Mouse (Mus musculus): ENCODE measurements at regions not wholly inside any gene's neighbourhood (a gene's known extent, or its start where the extent isn't known, plus 50 kb on each side); places are given as distances from the start of the nearest gene placed in this dataset.

DNA sequence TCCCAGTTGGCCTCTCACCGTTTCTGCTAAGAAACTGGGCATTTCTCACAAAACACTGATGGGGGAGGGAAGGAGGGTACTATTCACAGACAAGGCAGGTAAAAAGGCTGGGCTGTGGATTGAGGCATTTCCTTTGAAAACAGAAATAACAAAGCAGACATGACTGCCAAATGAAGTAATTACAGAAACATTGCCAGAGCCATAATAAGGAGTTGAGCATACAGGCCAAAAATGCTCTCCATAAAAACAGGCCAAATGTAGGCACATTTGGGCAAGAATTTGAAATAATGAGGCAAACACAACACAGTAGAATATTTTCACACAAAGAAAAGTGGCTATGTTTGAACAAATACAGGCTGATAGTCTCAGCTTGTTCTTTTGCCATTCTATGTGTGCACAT lies 491.9 kb upstream of the Cdh4 start:
- DNase-seq = no peak

DNA sequence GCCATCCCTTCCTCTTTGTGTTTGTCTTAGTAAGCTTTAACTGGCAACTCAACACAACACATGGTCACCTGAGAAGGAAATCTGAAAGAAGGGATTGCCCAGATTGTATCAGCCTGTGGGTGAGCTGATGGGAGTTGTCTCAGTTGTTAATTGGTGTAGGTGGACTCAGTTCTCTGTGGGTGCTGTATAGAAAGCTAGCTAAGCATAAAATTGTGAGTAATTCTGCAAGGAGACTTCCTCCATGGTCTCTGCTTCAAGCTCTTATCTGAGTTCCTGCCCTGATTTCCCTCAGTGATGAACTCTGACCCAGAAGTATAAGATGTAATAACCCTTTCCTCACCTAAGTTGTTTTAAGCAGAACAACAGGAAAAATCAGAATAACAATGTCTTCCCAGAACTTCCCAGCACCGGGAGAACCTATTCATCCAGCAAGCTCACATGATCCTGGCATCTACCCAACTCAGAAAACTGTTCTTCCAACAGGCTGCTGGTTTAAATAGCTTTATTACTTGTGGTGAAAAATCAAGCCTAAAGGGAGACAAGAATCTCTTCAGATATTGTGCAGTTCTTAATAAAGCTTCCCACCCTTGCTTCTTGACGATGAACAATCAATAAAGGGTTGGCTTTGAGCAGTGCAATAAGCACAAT lies 487.7 kb upstream of the Cdh4 start:
- no peak for DNase-seq

DNA sequence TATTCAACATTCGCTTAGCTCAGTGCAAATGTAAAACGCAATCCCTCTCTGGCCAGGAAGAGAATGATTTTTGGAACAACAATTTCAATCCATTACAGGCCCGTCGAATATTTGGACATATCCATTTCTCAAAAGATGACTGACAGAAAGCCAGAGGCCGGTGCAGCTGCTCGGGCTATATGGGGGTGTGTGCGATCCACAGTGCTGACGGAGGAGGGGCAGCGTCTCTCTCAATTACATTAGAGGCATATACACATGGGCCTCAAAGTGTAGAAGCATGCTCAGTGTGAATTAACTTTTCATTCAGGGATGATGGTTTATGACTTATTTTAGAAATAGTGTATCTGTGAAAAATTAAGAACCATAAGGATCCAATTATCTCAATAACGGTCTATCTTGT lies 483.4 kb upstream of the Cdh4 start:
- DNase-seq = no peak

DNA sequence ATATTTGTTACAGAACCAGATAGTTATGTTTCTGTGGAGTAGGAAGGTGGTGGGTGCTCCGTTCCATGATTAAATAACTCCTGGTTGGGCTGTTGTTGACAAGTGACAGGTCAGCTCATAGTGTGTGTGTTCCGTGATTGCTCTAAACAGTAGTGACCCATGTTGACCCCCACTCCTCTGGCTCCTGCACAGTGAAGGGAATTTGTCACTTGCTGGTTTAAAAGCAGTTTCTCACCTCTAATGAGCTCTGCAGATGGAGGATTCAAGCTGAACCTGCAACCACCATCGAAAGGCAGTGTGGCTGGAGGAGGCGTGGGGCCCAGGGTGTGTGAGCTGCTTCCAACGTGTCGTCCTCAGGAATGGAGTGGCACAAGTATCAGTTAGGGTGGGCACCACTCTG lies 482.6 kb upstream of the Cdh4 start:
- DNase-seq = no peak

DNA sequence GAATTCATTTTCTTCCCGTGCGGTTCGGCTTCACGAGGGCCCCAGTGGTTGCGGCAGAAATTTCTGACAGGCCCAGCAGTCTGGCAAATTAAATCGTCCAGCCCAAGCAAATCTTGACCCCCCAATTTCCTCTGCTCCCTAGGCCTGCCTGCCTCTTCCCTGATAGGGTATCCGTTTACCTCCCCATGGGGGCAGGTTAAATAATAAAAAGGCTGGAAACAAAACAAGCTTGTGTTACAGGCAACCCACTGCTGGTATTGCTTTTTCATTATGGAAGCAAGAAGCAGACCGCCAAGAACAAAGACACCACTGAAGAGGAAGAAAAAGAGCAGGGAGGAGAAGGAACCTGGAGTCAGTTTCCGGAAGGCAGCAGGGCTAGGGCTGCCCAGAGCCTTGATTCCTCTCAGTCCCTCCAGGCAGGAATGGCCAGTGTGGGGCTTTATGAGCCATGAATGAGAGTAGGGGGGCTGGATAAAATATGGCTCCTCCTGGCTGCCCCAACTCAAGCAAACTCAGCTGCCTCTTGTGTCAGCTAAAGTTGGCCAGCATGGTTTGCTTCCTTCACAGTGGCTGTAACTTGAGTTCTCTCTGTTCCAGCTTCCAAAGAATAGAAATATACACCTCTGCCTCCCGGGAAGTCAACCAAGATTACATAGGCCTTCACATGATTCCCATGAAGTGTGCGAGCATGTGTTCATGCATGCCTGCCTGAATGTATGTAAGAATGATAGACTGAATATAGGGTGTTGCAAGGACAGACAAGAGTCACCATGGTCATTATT lies 474.5 kb upstream of the Cdh4 start:
- no peak for DNase-seq

DNA sequence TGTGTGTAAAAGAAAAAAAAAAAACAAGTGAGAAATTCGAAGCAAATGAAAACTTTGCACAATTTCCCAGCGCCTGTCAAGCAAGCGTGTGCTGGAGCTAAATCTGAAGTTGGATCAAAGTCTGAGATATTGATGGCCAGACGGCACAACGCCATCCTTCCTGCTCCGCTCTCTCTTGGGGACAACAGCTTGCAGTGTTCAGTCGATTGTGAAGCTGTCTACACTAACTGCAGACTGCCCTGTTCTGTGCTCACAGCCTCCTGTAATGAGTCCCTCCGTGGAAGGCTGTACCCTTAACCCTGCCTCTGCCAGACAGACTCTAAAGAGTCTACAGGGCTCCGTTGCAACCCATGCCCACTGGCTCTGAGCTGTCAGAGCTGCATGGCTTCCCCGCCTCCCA lies 472.5 kb upstream of the Cdh4 start:
- DNase-seq = no peak

DNA sequence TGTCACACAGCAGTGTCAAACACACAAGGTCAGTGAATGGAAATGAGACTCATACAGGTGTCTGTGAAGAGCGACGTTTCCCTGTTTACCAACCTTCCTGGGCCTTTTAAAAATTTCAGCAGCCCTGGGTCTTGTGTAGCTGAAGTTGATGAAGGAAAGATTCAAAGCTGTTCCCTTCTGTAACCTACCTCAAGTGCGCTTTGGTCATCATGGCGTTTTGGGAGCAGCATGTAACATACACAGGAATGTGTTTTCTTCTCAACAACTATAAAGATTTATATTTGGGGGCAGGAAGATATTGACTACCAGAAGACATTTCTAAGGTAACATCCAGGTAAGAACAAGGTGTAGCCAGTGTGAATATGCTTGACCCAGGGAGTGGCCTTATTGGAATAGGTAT lies 466.9 kb upstream of the Cdh4 start:
- no peak for DNase-seq

DNA sequence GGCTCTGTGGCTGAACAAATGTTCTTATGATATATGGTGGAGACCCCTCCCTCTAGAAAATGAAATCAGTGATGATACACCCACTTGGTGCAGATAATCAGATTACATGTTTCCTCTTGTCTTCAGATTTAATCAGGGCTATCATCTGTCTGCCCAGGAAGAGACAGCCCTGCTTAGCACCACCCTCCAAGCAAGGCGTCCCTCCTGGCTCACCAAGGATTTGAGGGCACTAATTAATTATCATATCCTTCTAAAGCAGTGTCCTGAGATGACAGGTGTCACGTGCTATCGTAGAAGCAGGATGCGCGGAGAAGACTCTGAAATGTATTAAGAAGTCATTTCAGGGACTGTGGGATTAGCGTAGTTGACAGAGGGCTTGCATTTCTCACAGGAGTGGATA lies 466.2 kb upstream of the Cdh4 start:
- DNase-seq = no peak

DNA sequence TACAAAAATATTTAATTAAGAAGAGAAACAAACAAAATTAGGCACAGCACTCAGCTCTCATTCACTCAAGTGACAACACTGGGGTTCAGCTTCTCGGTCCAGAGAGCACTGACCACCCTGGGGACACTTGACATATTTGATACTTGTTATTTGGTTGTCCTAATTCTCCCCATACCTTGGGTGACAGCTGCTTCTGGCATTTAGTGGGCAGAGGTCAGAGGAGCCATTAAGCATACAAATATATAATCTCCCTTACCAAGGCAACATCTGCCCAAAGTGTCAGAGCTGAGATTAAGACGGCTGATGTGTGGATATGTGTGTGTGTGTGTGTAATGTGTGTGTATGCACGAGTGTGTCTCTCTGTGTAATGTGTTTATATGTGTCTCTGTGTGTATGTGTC lies 465.7 kb upstream of the Cdh4 start:
- DNase-seq = no peak

DNA sequence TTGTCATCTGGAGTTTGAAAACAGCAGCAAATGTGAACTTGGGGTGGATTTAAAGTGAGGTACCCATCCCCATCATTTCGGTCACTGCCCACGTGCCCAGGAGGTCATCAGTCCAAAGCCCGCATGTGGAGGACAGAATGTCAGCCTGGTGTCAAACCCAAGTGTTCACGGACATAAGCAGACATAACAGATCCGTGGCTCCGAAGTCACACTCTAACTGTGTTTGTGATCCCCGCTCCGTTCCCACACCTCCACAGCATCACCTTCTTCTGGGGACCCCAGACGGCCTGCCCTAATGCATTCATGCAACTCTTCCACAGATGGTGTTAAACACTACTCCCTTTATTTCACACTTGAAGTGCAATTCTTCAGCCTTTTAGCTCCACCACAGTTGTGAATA lies 462.8 kb upstream of the Cdh4 start:
- DNase-seq = no peak

DNA sequence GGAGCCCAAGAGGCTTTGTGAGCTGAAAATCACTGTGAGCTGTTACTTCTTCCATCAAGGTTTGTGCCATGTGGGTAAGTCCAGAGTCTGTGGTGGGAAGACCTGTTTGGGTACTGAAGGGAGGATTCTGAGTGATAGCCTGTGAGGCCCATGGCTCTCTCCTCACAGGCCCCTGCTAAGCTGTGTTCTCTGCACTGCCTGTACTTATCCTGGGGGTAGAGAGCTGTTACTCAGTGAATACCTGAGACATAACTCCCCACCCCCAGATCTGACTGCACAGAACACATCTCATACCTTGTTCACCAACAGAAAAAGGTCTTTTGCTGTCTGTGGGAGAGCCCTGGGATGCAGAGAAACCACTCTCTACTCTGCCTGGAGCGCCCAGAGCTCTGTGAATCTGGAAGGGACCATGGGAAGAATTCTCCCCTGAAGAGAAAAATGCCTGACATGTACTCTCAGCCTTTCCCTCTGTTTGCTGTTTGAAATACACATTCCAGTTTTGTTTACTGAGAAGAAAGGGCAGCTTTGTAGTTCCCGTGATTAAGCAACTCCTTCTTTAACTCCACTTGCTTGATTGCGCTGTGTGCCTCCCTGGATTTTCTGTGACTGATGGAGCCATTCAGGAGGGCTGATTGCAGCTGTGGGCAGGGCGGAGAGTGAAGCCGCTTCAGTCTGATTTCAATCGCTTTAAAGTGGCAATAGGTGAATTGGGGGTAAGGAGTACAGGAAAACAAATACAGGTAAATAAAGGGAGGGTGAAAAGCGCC lies 460.3 kb upstream of the Cdh4 start:
- peak; percentile 47 for DNase-seq

DNA sequence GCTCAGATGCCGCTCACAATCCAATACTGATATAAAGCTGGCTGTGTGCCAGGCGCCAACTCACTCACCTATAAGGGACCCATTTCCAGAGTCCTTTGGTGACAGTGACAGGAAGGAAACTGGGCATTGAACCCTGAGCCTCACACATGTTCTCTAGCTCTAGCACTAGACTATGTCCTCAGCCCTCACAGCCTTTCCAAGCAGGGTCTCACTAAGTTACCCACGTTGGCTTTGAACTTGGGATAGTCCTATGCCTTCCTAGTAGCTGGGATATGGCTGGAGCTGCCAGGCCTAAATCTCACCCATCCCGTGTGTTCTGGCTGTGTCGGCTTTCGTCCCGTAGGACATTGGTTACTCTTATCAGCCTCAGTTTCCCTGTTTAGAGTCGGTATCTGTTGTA lies 458.4 kb upstream of the Cdh4 start:
- no peak for DNase-seq

DNA sequence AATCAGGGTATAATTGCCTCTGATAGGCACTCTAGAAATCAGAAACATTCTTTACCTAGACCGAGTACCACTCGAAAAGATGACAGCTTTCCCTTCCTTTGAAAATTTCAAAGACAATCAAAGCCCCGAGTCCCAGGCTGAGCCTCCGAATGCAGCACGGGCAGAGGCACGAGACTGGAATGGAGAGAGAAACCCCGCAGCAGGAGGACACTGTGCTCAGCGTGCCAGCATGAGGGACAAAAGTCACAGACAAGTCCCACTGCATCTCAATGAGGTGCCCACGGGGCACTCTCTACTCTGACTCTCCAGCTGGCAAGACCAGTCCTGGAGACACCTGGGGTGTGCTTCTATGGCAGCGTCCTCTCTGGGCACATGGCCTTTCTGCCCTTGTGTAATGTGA lies 454.3 kb upstream of the Cdh4 start:
- DNase-seq = no peak

DNA sequence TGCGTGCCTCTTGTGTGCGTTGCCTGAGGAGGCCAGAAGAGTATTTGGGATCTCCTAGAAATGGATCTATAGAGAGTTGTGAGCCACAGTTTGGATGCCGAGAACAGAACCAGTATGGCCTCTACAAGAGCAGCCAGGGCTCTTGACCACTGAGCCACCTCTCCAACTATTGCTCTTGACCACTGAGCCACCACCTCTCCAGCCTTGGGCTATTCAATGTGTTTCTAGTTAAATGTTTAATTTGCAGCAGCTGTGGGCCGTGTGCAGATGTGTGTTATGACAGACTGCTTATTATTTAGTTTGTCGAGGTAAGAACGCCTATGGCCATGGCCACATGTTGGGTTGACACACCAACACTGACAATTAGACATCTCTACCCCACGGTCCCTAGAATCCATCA lies 452.9 kb upstream of the Cdh4 start:
- no peak for DNase-seq

DNA sequence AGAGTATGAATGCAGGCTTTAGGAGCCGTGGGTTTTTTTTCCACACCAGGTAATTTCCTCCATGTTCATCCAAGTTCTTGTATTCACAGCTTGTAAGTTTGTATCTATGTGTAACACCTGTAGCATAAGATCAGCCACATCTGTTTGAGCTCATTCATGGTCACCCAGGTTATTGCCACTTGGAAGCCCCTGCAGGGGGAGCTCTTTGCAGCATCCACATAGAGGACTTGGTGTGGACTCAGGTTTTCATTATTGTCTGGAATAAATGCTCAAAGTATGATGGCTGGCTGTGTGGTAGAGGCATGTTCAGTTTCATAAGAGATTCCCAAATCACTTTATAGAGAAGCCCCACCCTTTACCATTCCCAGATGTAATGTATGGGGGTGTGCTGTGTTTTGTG lies 452.4 kb upstream of the Cdh4 start:
- DNase-seq = no peak

DNA sequence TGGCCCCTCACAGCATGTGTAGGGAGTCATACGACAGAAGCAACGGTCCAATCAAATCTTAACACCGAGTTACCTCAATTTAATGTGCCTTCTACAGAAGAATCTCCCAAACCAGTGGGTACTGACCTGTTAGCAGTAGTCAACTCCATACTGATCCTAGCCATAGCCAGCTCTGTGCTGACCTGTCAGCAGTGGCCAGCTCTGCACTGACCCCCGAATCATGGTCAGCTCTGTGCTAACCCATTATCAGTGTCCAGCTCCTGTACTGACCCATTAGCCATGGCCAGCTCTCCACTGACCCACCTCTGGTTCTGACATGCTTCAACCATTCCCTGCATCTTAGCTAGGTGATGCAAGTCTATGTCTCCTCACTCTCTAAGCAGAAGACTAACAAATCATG lies 451.3 kb upstream of the Cdh4 start:
- DNase-seq = no peak

DNA sequence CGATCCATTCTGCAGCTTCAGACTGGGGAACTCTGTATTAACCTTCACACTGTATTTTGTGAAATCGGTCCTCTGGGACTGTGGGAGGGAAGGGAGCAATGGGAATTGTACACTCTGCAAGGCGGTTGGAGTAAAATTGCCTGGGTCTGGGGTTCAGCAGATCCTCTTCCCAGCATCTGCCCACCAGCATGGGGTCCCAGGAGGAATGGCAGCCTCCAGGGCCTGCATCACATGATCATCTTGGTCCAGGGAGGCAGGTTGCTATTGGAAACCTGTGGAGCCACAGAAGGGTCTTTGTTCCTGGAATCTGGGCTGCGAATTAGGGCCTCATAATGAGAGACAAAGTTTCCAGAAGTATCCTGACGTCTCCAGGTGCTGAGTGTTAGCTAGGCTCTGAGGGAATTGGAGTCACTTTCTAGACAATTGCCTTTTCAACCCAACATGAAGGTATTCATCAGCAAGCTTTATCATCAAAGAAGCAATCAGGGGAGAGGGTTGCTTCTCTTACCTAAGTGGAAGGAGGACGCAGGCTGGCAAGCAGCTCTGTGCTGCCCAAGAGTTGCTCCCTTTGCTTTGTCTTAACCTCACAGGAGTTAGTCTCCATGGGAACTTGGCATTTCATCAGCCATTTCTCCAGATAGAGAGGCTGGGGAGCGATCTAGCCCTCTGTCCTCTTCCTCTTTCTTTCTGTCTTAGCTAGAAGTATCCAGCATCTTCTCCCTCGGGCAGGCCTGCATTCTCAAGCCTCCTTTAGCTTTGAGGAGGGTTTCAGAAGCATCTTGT lies 449.7 kb upstream of the Cdh4 start:
- DNase-seq = no peak

DNA sequence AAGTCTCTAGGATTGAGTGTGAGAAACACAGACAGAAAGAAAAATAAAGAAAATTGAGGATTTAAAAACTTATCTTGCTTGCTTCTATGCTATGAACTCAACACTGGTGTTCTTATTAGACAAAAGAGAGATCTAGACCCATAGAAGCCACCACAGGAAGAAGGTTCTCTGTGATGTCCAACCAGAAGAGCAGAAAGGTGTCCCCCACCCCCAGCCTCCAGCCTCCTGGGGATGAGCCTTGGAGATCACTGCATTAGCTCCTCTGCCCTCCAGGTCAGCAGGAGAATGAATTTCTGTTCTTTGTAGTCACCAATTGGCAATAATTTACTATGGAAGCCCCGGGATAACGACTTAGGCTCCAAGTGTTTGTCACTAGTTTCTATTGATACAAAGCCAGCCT lies 444.3 kb upstream of the Cdh4 start:
- DNase-seq = no peak

DNA sequence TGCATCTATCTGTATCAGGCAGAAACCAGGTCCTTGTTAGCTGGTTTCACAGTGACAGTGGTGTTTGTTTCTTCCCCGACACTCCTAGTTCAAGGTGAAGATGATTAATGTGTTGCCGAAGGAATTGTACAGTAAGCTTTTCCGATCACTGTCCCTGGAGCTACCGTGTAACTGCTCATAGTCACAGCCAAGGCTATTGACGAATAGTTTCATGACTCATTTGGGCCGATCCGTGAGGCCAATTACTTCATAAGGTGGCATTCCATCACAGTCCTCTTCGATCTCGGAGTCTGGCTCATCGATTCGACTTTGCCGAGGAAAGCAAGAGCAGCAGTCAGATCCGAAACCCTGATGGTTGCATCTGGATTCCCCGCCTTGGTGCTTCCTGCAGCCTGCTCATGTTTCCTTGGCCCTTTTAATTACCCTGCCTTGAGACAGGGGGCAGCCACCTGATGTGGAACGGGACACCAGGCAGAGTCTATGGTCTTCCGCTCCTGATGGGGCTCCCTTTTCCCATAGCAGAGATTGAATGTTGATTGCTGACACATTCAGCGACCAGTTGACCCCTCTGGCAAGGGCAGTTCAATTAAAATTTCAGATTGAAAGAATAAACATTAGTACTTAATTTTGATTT lies 441.7 kb upstream of the Cdh4 start:
- DNase-seq = no peak

DNA sequence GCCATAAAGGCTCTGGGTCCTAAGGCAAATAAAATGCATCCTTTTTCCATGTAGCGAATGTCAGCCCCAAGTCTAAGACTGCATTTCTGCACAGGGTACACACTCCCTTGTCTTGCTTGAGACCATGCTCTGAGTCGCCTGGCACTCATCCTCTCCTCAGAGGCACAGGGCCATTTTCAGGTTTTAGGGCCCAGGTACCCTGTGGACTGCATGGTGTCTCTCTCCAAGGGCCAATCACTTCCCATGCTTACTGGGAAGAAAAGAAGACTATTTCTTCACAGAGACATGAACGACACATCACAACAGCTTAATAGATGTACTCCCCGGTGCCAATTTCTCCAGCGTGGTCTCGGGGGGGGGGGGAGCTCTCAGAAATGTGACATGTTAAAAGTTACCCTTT lies 434.5 kb upstream of the Cdh4 start:
- no peak for DNase-seq

DNA sequence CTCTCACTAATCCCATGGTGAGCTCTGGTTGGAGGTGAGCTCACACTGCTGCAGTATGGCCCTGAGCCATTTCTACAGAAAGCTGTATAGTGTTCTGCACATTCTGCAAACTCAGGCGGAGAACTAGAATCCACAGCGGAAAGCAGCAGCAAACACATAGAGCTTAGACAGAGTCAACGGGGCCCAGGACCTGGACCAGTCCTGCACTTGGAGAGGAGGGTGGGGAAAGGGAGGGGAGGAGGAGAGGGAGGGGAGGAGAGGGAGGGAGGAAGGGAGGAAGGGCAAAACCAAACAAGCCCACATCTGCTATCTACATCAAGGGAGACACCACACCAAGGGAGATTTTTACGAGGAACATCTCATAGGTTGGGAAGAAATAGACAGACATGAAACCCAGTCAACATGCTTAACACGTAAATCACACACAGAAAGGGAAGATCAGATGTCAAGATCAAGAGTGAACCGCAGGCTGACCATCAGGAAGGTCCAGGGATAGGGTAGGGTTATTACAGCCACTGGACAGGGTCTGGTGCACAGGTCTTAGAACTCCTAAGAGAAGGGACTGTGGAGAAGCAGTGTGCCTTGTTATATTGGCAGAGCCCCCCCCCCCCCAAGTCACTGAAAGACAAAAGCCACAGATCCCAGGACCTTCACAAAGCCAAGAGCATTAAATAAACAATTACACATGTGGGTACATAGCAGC lies 428.2 kb upstream of the Cdh4 start:
- no peak for DNase-seq

DNA sequence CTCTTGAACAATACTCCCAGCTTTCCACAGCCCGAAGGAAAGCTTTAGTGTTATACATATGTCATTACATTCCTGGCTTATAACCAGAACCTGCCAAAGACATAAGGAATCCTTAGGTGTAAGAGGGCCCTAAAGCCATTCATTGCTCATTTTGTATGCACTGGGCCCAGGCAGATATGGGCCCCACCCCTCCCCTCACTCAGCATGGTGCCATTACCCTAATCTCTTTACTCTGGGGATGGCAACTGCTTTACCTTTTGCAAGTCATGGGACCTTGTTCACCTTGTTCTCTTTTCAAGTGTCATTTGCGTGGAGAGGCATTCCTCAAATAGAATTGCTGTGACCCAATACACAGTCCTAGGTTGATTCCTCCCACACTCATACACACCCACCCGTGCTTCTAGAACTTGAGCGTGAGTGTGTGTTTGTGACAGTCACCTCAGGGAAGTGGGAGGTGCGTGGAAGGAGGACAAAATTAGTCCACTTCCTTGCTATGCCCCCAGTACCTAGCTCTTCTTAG lies 419.5 kb upstream of the Cdh4 start:
- peak; percentile 29 for DNase-seq
